Mouse (Mus musculus): ENCODE measurements at regions not wholly inside any gene's neighbourhood (a gene's known extent, or its start where the extent isn't known, plus 50 kb on each side); places are given as distances from the start of the nearest gene placed in this dataset.

GRCm38 (mm10) chr4:131097421-131097820 lies 153.2 kb downstream of the Matn1 start:
- DNase-seq (ENCODE audit: low spot score in 2 of 2), result no peak

- no peak for DNase-seq (ENCODE audit: low spot score in 2 of 2)
These were observed 156.1 kb downstream of the Matn1 start for GRCm38 (mm10) chr4:131100093-131100795.

- DNase-seq (ENCODE audit: low spot score in 2 of 2), result no peak
These were observed 156.6 kb downstream of the Matn1 start for GRCm38 (mm10) chr4:131100796-131101156.

GRCm38 (mm10) chr4:131102163-131102562 lies 158.0 kb downstream of the Matn1 start:
- DNase-seq (ENCODE audit: low spot score in 2 of 2), result no peak

- DNase-seq (ENCODE audit: low spot score in 2 of 2), result peak in 1 of 2 experiments; percentile 14
These were observed 163.1 kb downstream of the Matn1 start for GRCm38 (mm10) chr4:131107127-131107857.

GRCm38 (mm10) chr4:131112536-131112935 lies 168.4 kb downstream of the Matn1 start:
- DNase-seq (ENCODE audit: low spot score in 2 of 2), result no peak

- DNase-seq (ENCODE audit: low spot score in 2 of 2), result no peak
These were observed 169.6 kb downstream of the Matn1 start for GRCm38 (mm10) chr4:131113727-131114303.

- peak in 1 of 2 experiments; percentile 24 for DNase-seq (ENCODE audit: low spot score in 2 of 2)
These were observed 171.1 kb downstream of the Matn1 start for GRCm38 (mm10) chr4:131115247-131115646.

- DNase-seq (ENCODE audit: low spot score in 2 of 2), result no peak
These were observed 174.4 kb downstream of the Matn1 start for GRCm38 (mm10) chr4:131118586-131118985.

GRCm38 (mm10) chr4:131119621-131120020 lies 175.4 kb downstream of the Matn1 start:
- no peak for DNase-seq (ENCODE audit: low spot score in 2 of 2)

- DNase-seq (ENCODE audit: low spot score in 2 of 2), result no peak
These were observed 176.5 kb downstream of the Matn1 start for GRCm38 (mm10) chr4:131120680-131121079.

- DNase-seq (ENCODE audit: low spot score in 2 of 2), result no peak
These were observed 181.8 kb downstream of the Matn1 start for GRCm38 (mm10) chr4:131125975-131126374.

GRCm38 (mm10) chr4:131126901-131127300 lies 182.7 kb downstream of the Matn1 start:
- DNase-seq (ENCODE audit: low spot score in 2 of 2), result no peak

GRCm38 (mm10) chr4:131128646-131129045 lies 184.5 kb downstream of the Matn1 start:
- DNase-seq (ENCODE audit: low spot score in 2 of 2), result no peak

- DNase-seq (ENCODE audit: low spot score in 2 of 2), result no peak
These were observed 188.0 kb downstream of the Matn1 start for GRCm38 (mm10) chr4:131132201-131132600.

- no peak for DNase-seq (ENCODE audit: low spot score in 2 of 2)
These were observed 188.6 kb downstream of the Matn1 start for GRCm38 (mm10) chr4:131132781-131133180.

GRCm38 (mm10) chr4:131135841-131136240 lies 191.7 kb downstream of the Matn1 start:
- DNase-seq (ENCODE audit: low spot score in 2 of 2), result no peak

- no peak for DNase-seq (ENCODE audit: low spot score in 2 of 2)
These were observed 194.7 kb downstream of the Matn1 start for GRCm38 (mm10) chr4:131138891-131139290.

- no peak for DNase-seq (ENCODE audit: low spot score in 2 of 2)
These were observed 197.8 kb downstream of the Matn1 start for GRCm38 (mm10) chr4:131141890-131142465.

GRCm38 (mm10) chr4:131145507-131145906 lies 201.3 kb downstream of the Matn1 start:
- DNase-seq (ENCODE audit: low spot score in 2 of 2), result no peak

GRCm38 (mm10) chr4:131148042-131148747 lies 204.0 kb downstream of the Matn1 start:
- DNase-seq (ENCODE audit: low spot score in 2 of 2), result no peak

GRCm38 (mm10) chr4:131149466-131149865 lies 205.3 kb downstream of the Matn1 start:
- DNase-seq (ENCODE audit: low spot score in 2 of 2), result no peak

All from layer of hippocampus, adult 8-10 months (tissue).